Mouse (Mus musculus) kidney, postnatal 4 days (tissue): ENCODE data around the gene Tmem98.

Experiments used
- DNase-seq, 2 experiments: peaks; one replicate each; pipeline ENCODE4 v3.0.0; 2021; ENCODE audit warnings: mixed read lengths in 2 of 2

Tmem98 gene

GRCm38 (mm10) chr11:80856827-80857226 is 46.9 kb downstream of the Tmem98 start:
- DNase-seq, result no peak

DNA sequence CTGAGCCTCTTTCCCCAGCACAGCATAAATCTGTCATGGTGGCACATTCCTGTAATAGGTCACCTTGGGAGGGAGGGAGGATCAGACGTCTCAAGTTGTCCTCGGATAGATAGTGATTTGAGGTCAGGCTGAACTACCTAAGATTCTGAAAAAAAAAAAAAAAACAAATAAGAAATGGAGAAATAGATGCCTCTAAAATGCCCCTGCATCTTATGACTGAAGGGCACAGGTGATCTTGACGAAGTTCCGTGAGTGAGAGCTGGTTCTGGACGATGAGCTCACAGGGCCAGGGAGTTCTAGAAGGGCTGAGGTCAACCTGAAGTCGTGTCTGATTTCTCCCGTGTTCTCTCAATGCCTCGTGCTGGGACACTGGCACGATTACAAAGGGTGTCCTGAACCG is 48.1 kb downstream of the Tmem98 start, which contains the start of gene Spaca3:
Spaca3 (plus strand) TSS at position 301 of the 400 bp plus-strand sequence.
- DNase-seq, result no peak

DNA sequence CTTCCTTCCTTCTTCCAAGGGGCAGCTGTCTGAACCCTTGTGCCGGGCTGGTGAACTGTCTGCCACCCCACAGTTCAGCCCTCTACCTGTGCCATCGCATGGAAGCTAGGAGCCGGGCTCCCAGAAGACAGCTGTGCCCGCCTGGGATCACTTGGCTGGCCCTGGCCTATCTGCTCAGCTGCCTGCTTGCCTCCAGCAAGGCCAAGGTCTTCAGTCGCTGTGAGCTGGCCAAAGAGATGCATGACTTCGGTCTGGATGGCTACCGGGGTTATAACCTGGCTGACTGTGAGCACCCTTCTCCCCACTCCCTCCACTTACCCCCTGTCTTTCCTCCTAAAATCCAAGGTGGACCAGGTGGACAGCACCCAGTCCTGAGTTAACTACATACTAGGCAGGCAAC is 53.0 kb downstream of the Tmem98 start:
- no peak for DNase-seq

DNA sequence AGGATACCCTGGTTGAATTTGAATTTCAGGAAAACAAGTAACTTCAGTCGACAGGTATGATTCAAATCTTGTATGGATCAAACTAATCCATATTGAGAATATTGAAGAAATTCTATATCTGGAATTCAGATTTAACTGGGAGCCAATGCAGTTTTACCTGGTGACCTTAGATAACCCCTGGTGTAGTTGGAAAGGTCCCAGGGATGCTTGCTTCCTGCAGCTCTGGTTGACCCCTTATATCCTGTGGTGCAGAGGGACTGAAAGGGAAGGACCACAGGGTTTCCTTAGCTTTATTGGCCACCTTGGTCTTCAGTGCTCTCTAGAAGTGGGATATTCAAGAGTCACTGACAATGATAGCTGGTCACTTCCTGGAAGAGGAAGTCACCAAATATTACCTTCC is 58.1 kb downstream of the Tmem98 start:
- DNase-seq, result no peak
